Mouse (Mus musculus) lung, postnatal 0 days (tissue): ENCODE data around the gene Fhit. TPM values are rescaled to one million over a fixed set of nuclear protein-coding genes. Genes with fewer than 3 reads are reported as not detected.

Source experiments
- ATAC-seq: fragments of 200-750 bp; cut with Nextera tagmentation; 2 replicates; pipeline ENCODE4 v1.8.0; 2017; ENCODE audit warnings: moderate library complexity
- DNase-seq: peaks from one replicate; pipeline ENCODE4 v3.0.0-alpha.2; 2016; ENCODE audit warnings: low spot score
- H3K27ac ChIP-seq: fragments of 300-500 bp; sonication (generic); 2 replicates; pipeline ENCODE4 v1.5.1; 2014; ENCODE audit warnings: antibody characterized with exemption, mild to moderate bottlenecking, low read length, mixed read lengths
- H3K27me3 ChIP-seq: fragments of 300-500 bp; sonication (generic); replicated peaks from 2 replicates; pipeline ENCODE4 v1.6.1; 2014; ENCODE audit warnings: low read length, mixed read lengths; ENCODE audit not compliant: insufficient read depth
- H3K36me3 ChIP-seq: fragments of 300-500 bp; sonication (generic); 2 replicates; pipeline ENCODE4 v1.6.1; 2014; ENCODE audit warnings: low read length, mixed read lengths; ENCODE audit not compliant: insufficient read depth
- H3K4me1 ChIP-seq: fragments of 300-500 bp; sonication (generic); 2 replicates; pipeline ENCODE4 v1.6.1; 2014; ENCODE audit warnings: antibody characterized with exemption, low read depth, low read length, mixed read lengths; ENCODE audit not compliant: insufficient read depth
- H3K4me2 ChIP-seq: fragments of 300-500 bp; sonication (generic); replicated peaks from 2 replicates; pipeline ENCODE4 v1.6.1; 2014; ENCODE audit warnings: low read depth, mild to moderate bottlenecking, low read length, moderate library complexity, mixed read lengths
- H3K4me3 ChIP-seq: fragments of 300-500 bp; sonication (generic); 2 replicates; pipeline ENCODE4 v1.5.1; 2014; ENCODE audit warnings: low read depth, low read length
- H3K9ac ChIP-seq: fragments of 300-500 bp; sonication (generic); replicated peaks from 2 replicates; pipeline ENCODE4 v1.6.1; 2014; ENCODE audit warnings: low read depth, mild to moderate bottlenecking
- H3K9me3 ChIP-seq: fragments of 300-500 bp; sonication (generic); 2 replicates; pipeline ENCODE4 v1.6.1; 2016; ENCODE audit warnings: low read length, mixed read lengths
- CTCF ChIP-seq: IDR thresholded peaks from 2 replicates; pipeline ENCODE4 v1.5.1; 2016; ENCODE audit warnings: antibody characterized with exemption, mild to moderate bottlenecking
- EP300 ChIP-seq: IDR thresholded peaks from 2 replicates; pipeline ENCODE4 v1.6.1; 2016; ENCODE audit warnings: antibody characterized with exemption, mild to moderate bottlenecking, control low read depth
- WGBS: fragments of 180-500 bp; shearing (Covaris S2); extraction: QIAGEN DNeasy Blood & Tissue Kit; methylation state at CpG from one replicate; pipeline ENCODE4 v1.1.7; 2014; 5-methylcytosine and 5-hydroxymethylcytosine counted together
- polyA plus RNA-seq: library from polyadenylated mRNA; unstranded; fragments of >200 nt; fragmentation: Nextera tagmentation; extraction: Ambion mirVana; gene quantifications from 2 replicates; pipeline ENCODE4 v1.2.1, GENCODE M21; 2015

Fhit gene
- polyA plus RNA-seq, 1 experiment from 2014 or later = 5.6 TPM

DNA sequence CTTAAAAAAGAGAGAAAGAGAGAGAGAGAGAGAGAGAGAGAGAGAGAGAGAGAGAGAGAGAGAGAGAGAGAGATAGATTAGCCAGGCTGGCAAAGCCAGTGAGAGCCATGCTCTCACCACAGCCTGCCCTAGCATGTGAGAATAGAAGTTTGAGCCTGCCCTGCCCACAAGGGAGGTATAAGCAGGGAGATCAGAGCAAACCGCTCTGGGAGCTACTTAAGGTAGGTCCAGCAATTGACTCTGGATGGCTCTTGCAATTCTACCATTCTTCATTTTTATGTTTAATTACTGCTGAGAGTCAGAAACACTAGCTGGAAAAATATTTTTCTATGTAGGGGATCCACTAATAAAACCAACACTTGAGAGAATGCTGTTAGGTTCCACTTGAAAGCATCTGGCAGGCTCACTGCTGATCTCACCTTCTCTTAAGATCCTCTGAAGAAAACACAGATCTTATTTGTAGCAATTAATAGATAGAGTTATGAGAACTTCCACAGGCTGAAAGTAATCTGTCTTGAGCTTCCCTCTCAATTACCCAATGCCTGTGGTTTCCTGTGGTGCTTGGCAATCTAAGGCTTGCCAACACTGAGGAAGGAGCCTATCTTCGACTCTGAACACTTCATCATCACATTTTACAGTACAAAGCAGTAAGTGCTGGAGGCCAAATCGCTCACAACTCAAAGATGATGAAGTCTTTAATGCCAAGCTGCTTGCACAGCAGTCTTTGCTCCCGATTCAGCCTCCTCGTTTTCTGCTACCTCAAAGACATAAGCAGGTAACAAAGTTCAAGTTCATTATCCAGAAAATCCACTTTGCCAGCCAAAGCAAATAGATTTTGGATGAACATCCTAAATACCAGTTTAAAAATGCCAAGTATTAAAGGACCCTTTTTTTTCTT is 793.8 kb downstream of the Fhit start:
- Histone ChIP-seq H3K4me1 (no peaks in the 10 kb centered on the region), H3K36me3 (no peaks in the 10 kb centered on the region), H3K27me3 (no peaks in the 10 kb centered on the region), H3K4me2 (no peak overlapping the region), H3K9me3 (no peaks in the 10 kb centered on the region), H3K9ac (no peak overlapping the region), H3K4me3 (no peak overlapping the region), H3K27ac (no peak overlapping the region)
- no peak for TF ChIP-seq CTCF
- ATAC-seq (no peak), DNase-seq (no peak)
- WGBS = 53% methylated on average over 5 of the region's 5 CpGs

DNA sequence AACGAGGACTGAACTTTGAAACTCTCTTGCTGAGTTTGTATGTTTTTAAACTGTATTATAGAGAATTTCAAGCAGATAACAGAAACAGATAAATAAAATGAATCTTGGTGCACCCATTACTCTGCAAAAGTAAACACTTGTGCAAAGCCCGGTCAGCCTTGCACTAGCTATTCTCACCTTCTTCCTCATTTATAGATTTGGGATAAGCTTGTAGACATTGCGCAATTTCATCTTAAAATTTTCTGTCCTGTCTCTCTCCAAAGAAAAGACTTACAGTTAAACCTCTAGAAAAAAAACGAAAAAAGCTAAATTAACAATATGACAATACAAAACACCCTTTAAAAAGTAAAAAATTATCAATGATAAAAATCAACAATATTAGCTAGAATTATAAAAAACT is 795.0 kb downstream of the Fhit start:
- H3K27me3 ChIP-seq = no peaks in the 10 kb centered on the region
- H3K9me3 ChIP-seq = no peaks in the 10 kb centered on the region
- H3K36me3 ChIP-seq = no peaks in the 10 kb centered on the region
- no peak for TF ChIP-seq CTCF
- no peak for TF ChIP-seq EP300
- no peaks in the 10 kb centered on the region for H3K4me1 ChIP-seq
- no peak overlapping the region for H3K9ac ChIP-seq
- 77% methylated on average over 4 of the region's 4 CpGs for WGBS
- no peak overlapping the region for H3K4me3 ChIP-seq
- ATAC-seq = no peak
- no peak overlapping the region for H3K4me2 ChIP-seq
- DNase-seq = no peak
- no peak overlapping the region for H3K27ac ChIP-seq

DNA sequence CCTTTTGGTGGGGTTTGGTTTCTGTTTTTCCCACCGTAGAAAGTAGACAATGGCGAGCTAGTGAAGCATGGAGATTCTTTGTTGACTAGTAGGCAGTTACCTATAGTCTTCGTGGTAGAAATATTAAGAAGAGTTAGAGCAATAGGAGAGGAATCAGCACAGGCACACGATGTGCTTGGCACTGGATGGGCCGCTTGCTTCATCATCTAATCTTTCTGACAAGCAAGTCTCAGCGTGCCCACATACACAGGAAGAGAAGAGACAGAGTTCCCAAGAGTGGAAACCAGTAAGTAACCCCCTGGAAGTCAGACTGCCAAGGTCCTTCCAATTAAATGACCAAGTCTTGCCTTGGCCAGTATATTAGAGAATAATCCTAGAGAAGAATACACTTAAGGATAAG is 797.6 kb downstream of the Fhit start:
- H3K4me1 ChIP-seq = no peaks in the 10 kb centered on the region

DNA sequence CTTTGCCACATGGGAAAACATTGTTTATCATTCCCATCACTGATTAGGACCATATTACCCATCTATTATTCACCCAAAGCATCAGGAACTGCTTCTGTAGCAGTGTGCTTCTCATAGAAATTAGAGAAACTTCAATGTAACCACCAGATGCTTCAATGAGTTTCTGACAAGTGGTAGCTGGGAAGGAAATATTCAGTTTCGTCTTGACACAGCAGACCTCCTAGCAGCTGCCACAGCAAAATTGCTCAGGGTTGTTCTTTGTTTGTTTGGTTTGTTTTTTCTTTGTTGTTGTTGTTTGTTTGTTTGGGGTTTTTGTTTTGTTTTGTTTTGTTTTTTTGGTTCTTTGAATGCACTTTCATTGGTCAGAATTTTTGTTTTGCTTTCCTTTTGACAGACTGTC is 798.5 kb downstream of the Fhit start:
- Histone ChIP-seq H3K4me1 (no peaks in the 10 kb centered on the region), H3K4me3 (no peak overlapping the region), H3K9me3 (no peaks in the 10 kb centered on the region), H3K36me3 (no peaks in the 10 kb centered on the region), H3K9ac (no peak overlapping the region), H3K27ac (no peak overlapping the region), H3K4me2 (no peak overlapping the region), H3K27me3 (no peaks in the 10 kb centered on the region)
- 73% methylated on average over 1 of the region's 1 CpGs for WGBS
- no peak for ATAC-seq
- DNase-seq = no peak
- TF ChIP-seq EP300 (no peak), CTCF (no peak)

More for the DNA sequence above, 797.6 kb downstream of the Fhit start:
- H3K36me3 ChIP-seq = no peaks in the 10 kb centered on the region
- ATAC-seq (no peak), DNase-seq (no peak)
- no peak overlapping the region for H3K9ac ChIP-seq
- 80% methylated on average over 6 of the region's 6 CpGs for WGBS
- H3K27me3 ChIP-seq = no peaks in the 10 kb centered on the region
- no peak overlapping the region for H3K4me3 ChIP-seq
- TF ChIP-seq CTCF = no peak
- no peak for TF ChIP-seq EP300
- no peak overlapping the region for H3K27ac ChIP-seq
- H3K9me3 ChIP-seq = no peaks in the 10 kb centered on the region
- no peak overlapping the region for H3K4me2 ChIP-seq

DNA sequence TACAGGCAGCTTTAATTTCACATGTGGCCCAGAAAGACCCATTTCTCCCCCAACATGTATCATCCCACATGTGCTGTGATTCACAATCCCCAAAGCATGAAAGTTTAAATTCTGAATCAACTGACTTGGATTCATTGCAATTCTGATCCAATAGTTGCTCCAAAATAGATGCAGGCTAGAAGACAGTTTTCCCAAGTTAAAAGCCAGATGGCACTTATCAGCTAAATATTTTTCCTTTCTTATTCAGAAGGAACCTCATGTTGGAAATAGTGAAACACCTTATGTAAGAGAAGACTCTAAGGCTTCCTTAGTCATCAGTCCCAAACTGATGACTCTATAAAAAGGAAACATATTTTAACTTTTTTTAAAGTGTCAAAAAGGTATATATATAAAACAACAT is 815.9 kb downstream of the Fhit start:
- no peak overlapping the region for H3K9ac ChIP-seq
- H3K4me3 ChIP-seq = no peak overlapping the region
- H3K27ac ChIP-seq = no peak overlapping the region
- no peaks in the 10 kb centered on the region for H3K4me1 ChIP-seq
- DNase-seq = no peak
- no peak for TF ChIP-seq EP300
- TF ChIP-seq CTCF = no peak
- H3K4me2 ChIP-seq = no peak overlapping the region
- no peaks in the 10 kb centered on the region for H3K27me3 ChIP-seq
- ATAC-seq = no peak
- H3K9me3 ChIP-seq = no peaks in the 10 kb centered on the region
- H3K36me3 ChIP-seq = no peaks in the 10 kb centered on the region

DNA sequence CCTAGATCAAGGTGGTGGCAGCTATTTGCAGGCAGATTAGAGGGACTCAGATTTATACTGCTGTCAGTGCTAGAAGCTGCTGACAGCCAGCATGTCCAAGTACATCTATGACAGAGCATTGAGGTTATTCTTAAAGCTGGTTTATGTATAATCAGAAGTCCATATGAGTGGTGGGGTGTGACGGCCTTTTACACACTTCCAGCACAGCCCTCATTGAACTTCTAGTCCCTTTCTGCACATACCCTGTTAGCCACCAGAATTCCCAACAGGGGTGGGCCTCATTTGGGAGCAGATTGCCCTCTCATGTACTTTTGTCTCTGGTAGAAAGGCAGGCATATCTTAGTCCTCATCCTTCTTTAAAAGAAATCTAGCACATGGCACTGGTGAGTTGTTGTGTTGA is 817.8 kb downstream of the Fhit start:
- no peaks in the 10 kb centered on the region for H3K36me3 ChIP-seq
- H3K4me2 ChIP-seq = no peak overlapping the region
- no peak overlapping the region for H3K9ac ChIP-seq
- H3K4me3 ChIP-seq = no peak overlapping the region
- DNase-seq (no peak), ATAC-seq (no peak)
- no peaks in the 10 kb centered on the region for H3K27me3 ChIP-seq
- H3K9me3 ChIP-seq = no peaks in the 10 kb centered on the region
- 71% methylated on average over 1 of the region's 1 CpGs for WGBS
- H3K27ac ChIP-seq = no peak overlapping the region
- H3K4me1 ChIP-seq = no peaks in the 10 kb centered on the region
- TF ChIP-seq EP300 = no peak
- no peak for TF ChIP-seq CTCF

DNA sequence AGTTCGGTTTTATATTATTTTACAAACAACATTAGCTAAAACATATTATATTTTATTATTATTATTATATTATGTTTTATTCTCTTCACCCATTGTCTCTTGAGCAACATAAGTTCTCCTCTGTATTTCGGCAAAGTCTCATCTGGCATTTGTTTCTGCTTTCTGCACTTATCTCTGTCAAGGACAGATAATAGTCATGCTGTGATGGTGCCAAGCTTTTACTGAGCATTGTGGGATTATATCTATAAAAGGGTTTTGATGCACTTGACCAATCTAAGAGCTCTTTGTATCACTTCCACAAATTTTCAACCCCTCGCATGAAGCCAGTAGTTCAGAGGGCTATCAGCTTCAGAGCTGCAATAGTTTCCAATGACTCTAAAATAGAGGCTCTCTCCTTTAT is 845.1 kb downstream of the Fhit start:
- Histone ChIP-seq H3K4me2 (no peak overlapping the region), H3K9ac (no peak overlapping the region), H3K27me3 (no peaks in the 10 kb centered on the region), H3K4me3 (no peak overlapping the region), H3K27ac (no peak overlapping the region), H3K9me3 (no peaks in the 10 kb centered on the region), H3K4me1 (no peaks in the 10 kb centered on the region), H3K36me3 (no peaks in the 10 kb centered on the region)
- no peak for DNase-seq
- ATAC-seq = no peak
- 85% methylated on average over 3 of the region's 3 CpGs for WGBS
- TF ChIP-seq CTCF (no peak), EP300 (no peak)
